Mouse (Mus musculus) midbrain, embryonic 11.5 days (tissue): ENCODE data around the gene Eif4a1. TPM values are rescaled to one million over a fixed set of nuclear protein-coding genes. Genes with fewer than 3 reads are reported as not detected.

Experiments used
- ATAC-seq: fragments of 200-750 bp; cut with Nextera tagmentation; 2 replicates; pipeline ENCODE4 v1.8.0; 2017; ENCODE audit warnings: moderate TSS enrichment, moderate library complexity; ENCODE audit not compliant: low FRiP score
- DNase-seq: peaks from one replicate; pipeline ENCODE4 v3.0.0; 2015; ENCODE audit warnings: low spot score; ENCODE audit errors: missing footprints
- H3K27ac ChIP-seq: fragments of 300-500 bp; sonication (generic); 2 replicates; pipeline ENCODE4 v1.5.1; 2014; ENCODE audit warnings: low read depth, low read length
- H3K27me3 ChIP-seq: fragments of 300-500 bp; sonication (generic); 2 replicates; pipeline ENCODE4 v1.6.1; 2014; ENCODE audit warnings: mild to moderate bottlenecking, low read length, moderate library complexity, mixed read lengths; ENCODE audit not compliant: control insufficient read depth, insufficient read depth
- H3K36me3 ChIP-seq: fragments of 300-500 bp; sonication (generic); 2 replicates; pipeline ENCODE4 v1.6.1; 2014; ENCODE audit warnings: mild to moderate bottlenecking, low read length, moderate library complexity, mixed read lengths; ENCODE audit not compliant: control insufficient read depth, insufficient read depth
- H3K4me1 ChIP-seq: fragments of 300-500 bp; sonication (generic); 2 replicates; pipeline ENCODE4 v1.6.1; 2014; ENCODE audit warnings: low read length; ENCODE audit not compliant: control insufficient read depth, insufficient read depth
- H3K4me2 ChIP-seq: fragments of 300-500 bp; sonication (generic); 2 replicates; pipeline ENCODE4 v1.6.1; 2014; ENCODE audit warnings: mild to moderate bottlenecking, moderate library complexity
- H3K4me3 ChIP-seq: fragments of 300-500 bp; sonication (generic); 2 replicates; pipeline ENCODE4 v1.5.1; 2014; ENCODE audit warnings: low read depth, low read length
- H3K9ac ChIP-seq: fragments of 300-500 bp; sonication (generic); 2 replicates; pipeline ENCODE4 v1.6.1; 2014; ENCODE audit warnings: low read length
- H3K9me3 ChIP-seq: fragments of 300-500 bp; sonication (generic); 2 replicates; pipeline ENCODE4 v1.6.1; 2016; ENCODE audit warnings: low read length; ENCODE audit not compliant: control insufficient read depth
- WGBS: fragments of 180-500 bp; shearing (Covaris S2); extraction: QIAGEN DNeasy Blood & Tissue Kit; methylation state at CpG from one replicate; pipeline ENCODE4 v1.1.7; 2014; 5-methylcytosine and 5-hydroxymethylcytosine counted together
- polyA plus RNA-seq: library from polyadenylated mRNA; unstranded; fragments of >200 nt; fragmentation: Nextera tagmentation; extraction: Ambion mirVana; gene quantifications from 2 replicates; pipeline ENCODE4 v1.2.1, GENCODE M21; 2014

Eif4a1 gene
- polyA plus RNA-seq, result 877 and 900 TPM in 2 replicates

DNA sequence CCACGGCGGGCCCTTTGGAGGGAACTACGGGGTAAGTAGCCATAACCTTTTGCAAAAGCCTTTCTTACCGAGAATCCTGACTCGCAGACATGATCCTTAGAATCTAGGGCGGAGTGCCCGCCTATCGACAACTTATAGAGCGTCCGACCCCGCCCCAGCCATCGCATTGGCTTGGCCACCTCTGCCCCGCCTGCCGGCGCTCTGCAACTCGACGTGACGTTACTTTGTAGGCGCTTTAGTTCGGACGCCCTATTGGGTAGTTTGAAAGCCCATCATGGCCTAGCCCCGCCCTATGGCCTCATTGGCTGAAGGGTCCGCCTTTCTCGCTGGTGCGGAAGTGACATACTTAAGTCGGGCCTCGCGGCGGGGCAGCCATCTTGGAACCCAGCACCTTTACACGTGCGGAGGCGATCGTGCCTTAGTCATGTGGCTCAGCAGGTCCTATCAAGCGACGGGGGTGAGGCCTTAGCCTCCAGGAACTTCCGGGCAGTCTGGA lies at the start of gene Eif4a1:
TSS of gene Eif4a1 (minus strand) at position 213 of the 496 bp plus-strand sequence.
- H3K4me3 ChIP-seq, result peak within 1 kb of the TSS; percentile 100

DNA sequence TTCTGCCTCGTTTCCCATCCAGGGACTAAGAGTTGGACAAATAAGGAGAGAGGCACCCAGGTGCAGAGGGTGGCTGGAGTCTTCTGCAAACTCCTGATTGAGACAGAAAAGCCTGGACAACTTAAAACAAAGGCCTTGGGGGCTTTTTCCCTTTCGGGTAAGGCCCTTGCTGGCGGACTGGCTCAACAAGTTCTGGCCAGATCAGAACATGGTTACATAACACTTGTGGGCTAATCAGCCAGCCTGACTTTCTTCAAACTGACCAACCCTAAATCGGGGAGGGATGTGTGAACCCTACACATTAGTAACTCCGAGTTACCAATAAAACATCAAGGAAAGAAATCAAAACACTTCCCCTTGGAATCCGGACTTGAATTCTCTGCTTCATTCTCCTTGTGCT lies 48.6 kb upstream of the Eif4a1 start:
- Histone ChIP-seq H3K27ac (no peak overlapping the region), H3K9me3 (no peaks in the 10 kb centered on the region), H3K4me3 (no peak overlapping the region), H3K27me3 (no peaks in the 10 kb centered on the region), H3K36me3 (no peaks in the 10 kb centered on the region), H3K4me1 (no peaks in the 10 kb centered on the region), H3K4me2 (no peak overlapping the region), H3K9ac (no peak overlapping the region)
- no peak for DNase-seq
- WGBS, result 80% methylated on average over 6 of the region's 6 CpGs
- no peak for ATAC-seq

More for the DNA sequence above, at the start of gene Eif4a1:
- Histone ChIP-seq H3K4me2 (peak within 1 kb of the TSS; percentile 94), H3K4me1 (peaks cover 21% of the 10 kb centered on the region), H3K9ac (peak within 1 kb of the TSS; percentile 100), H3K9me3 (no peaks in the 10 kb centered on the region), H3K36me3 (peaks cover 37% of the 10 kb centered on the region), H3K27me3 (no peaks in the 10 kb centered on the region), H3K27ac (peak within 1 kb of the TSS; percentile 91)
- WGBS, result under 1% methylated on average over 36 of the region's 36 CpGs
- peak; percentile 99 for DNase-seq
- peak; percentile 98 for ATAC-seq

DNA sequence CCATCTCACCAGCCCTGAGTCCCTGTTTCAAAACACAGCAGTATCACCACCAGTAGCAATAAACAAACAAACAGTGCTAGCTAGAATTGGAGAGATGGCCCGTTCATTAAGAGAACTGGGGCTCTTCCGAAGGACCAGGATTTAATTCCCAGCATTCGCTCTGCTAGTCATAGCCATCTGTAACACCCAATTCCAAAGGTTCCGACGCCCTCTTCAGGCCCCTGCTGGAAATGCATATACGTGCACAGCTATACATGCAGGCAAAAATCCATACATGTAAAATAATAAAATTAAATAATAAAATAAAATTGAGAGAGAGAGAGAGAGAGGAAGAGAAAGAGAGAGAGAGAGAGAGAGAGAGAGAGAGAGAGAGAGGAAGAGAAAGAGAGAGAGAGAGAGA lies 47.2 kb upstream of the Eif4a1 start:
- H3K27ac ChIP-seq, result no peak overlapping the region
- no peak for ATAC-seq
- no peaks in the 10 kb centered on the region for H3K36me3 ChIP-seq
- DNase-seq, result no peak
- no peak overlapping the region for H3K4me3 ChIP-seq
- no peak overlapping the region for H3K9ac ChIP-seq
- H3K9me3 ChIP-seq, result no peaks in the 10 kb centered on the region
- WGBS, result 72% methylated on average over 6 of the region's 6 CpGs
- no peaks in the 10 kb centered on the region for H3K27me3 ChIP-seq
- H3K4me2 ChIP-seq, result no peak overlapping the region
- H3K4me1 ChIP-seq, result no peaks in the 10 kb centered on the region

DNA sequence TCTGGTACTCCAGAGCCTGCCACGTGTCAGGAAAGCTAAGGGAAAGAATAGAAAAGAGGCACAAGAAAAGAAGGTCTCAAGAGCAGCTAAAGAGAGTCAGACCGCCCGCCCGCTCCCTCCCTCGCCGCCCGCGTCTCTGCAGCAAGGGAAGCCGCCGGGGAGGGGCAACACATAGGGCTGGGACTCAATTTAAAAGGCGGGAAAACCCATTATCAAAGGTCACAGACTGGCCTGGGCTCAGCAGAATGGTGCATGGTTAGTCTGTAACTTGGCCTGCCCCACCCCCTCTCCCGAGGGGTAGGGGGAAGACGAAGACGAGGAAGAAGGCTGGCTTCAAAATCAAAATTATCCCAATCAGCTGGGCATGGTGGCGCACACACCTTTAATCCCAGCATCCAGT lies 46.4 kb upstream of the Eif4a1 start:
- no peak overlapping the region for H3K27ac ChIP-seq
- H3K27me3 ChIP-seq, result no peaks in the 10 kb centered on the region
- no peaks in the 10 kb centered on the region for H3K9me3 ChIP-seq
- no peak overlapping the region for H3K9ac ChIP-seq
- no peaks in the 10 kb centered on the region for H3K36me3 ChIP-seq
- no peaks in the 10 kb centered on the region for H3K4me1 ChIP-seq
- DNase-seq, result no peak
- WGBS, result 36% methylated on average over 15 of the region's 15 CpGs
- H3K4me3 ChIP-seq, result no peak overlapping the region
- no peak overlapping the region for H3K4me2 ChIP-seq
- no peak for ATAC-seq

DNA sequence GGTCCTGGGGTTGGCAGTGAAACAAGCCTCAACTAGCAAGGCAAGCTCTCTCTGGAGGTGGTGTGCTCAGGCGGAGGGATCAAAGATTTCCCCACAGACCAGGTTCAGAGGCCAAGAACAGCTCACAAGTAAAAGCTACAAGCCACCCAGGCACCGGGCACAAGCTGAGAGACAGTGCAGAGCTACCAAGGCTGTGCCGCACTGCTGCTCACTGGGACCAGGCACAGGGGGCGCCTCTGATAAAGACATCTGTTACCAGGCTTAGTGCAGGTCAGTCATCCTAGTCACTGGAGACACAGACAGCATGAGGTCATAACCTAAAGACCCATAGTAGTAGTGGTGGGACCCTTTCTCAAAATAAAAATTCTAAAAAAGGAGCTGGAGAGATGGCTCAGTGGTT lies 44.7 kb upstream of the Eif4a1 start:
- Histone ChIP-seq H3K27me3 (no peaks in the 10 kb centered on the region), H3K9ac (no peak overlapping the region), H3K9me3 (no peaks in the 10 kb centered on the region), H3K36me3 (no peaks in the 10 kb centered on the region), H3K4me3 (no peak overlapping the region), H3K27ac (no peak overlapping the region), H3K4me2 (no peak overlapping the region), H3K4me1 (no peaks in the 10 kb centered on the region)
- ATAC-seq, result no peak
- WGBS, result 68% methylated on average over 4 of the region's 4 CpGs
- DNase-seq, result peak; percentile 64

DNA sequence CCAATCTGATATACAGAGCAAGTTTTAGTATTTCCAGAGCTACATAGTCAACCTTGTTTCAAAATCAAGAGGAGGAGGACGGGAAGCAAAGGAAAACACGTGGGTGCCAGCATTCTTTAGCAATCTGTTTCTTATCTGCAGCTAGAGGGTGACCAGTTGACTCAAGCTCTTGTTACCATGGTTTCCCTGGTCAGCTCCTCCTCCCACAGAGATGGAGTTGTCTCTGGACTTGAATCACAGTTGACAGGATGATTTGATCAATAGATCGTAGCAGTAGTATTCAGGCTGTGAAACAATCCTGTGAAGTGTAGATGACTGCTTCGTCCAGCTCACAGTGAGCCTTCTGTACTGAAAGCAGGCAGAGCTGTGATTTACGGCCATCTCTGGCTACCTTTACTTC lies 43.7 kb upstream of the Eif4a1 start:
- no peak overlapping the region for H3K27ac ChIP-seq
- H3K4me3 ChIP-seq, result no peak overlapping the region
- no peaks in the 10 kb centered on the region for H3K9me3 ChIP-seq
- H3K36me3 ChIP-seq, result no peaks in the 10 kb centered on the region
- ATAC-seq (no peak), DNase-seq (peak; percentile 83)
- H3K4me1 ChIP-seq, result no peaks in the 10 kb centered on the region
- no peak overlapping the region for H3K4me2 ChIP-seq
- no peak overlapping the region for H3K9ac ChIP-seq
- 35% methylated on average over 5 of the region's 5 CpGs for WGBS
- no peaks in the 10 kb centered on the region for H3K27me3 ChIP-seq

DNA sequence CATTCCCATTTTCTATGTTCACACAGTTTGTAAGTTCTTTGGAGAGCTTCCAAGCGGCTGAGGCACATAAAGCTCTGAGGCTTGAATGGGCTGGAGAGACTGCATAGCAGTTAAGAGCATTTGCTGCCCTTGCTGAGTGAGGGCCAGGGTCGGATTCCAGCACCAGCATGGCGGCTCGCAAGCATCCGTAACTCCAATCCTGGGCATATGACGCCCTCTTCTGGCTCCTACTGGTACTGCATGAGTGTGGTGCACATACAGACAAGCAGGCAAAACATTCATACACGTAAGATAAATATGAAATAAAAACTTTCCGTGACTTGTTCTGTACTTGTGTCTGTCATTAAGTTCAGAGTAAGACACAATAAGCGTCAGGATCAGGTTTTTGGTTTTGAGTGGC lies 43.3 kb upstream of the Eif4a1 start:
- no peaks in the 10 kb centered on the region for H3K36me3 ChIP-seq
- H3K4me2 ChIP-seq, result no peak overlapping the region
- H3K4me1 ChIP-seq, result no peaks in the 10 kb centered on the region
- no peak for ATAC-seq
- peak; percentile 83 for DNase-seq
- no peaks in the 10 kb centered on the region for H3K9me3 ChIP-seq
- WGBS, result 61% methylated on average over 9 of the region's 9 CpGs
- H3K9ac ChIP-seq, result no peak overlapping the region
- no peak overlapping the region for H3K27ac ChIP-seq
- no peak overlapping the region for H3K4me3 ChIP-seq
- no peaks in the 10 kb centered on the region for H3K27me3 ChIP-seq

DNA sequence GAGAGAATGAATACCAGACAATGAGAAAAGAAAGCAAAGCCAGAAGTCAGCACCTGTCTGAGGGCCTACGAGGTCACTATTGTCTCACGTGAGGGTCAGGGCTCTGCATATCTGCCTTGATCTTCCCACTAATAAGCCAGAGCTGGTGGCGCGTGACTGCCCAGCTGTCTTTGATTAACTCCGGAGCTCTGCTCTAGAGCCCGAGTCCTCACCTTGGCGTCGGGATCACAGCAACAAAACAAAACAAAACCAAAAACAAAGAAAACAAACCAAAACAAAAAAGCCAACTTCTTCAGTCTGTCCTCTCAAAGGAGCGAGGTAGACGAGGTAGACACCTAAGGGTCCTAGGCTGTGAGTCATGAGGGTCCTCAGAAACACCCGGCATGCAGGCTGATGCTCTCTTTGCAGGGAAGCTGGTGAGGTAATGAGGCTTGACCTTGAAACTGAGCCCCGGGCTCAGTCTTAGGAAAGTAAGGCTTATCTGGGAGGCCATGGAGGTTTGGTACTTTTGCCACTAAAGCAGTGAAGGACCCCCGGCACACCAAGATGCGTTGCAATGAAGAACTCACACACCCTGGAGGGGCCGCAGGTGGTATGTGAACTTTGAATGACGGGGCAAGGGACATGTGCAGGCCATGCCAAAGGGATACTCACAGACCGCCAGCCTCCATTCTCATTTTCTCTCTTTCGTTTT lies 42.6 kb upstream of the Eif4a1 start:
- no peaks in the 10 kb centered on the region for H3K4me1 ChIP-seq
- H3K4me2 ChIP-seq, result no peak overlapping the region
- no peak overlapping the region for H3K27ac ChIP-seq
- H3K27me3 ChIP-seq, result no peaks in the 10 kb centered on the region
- H3K9ac ChIP-seq, result no peak overlapping the region
- no peaks in the 10 kb centered on the region for H3K36me3 ChIP-seq
- WGBS, result 67% methylated on average over 18 of the region's 18 CpGs
- no peak overlapping the region for H3K4me3 ChIP-seq
- DNase-seq (peak; percentile 82), ATAC-seq (no peak)
- H3K9me3 ChIP-seq, result no peaks in the 10 kb centered on the region

DNA sequence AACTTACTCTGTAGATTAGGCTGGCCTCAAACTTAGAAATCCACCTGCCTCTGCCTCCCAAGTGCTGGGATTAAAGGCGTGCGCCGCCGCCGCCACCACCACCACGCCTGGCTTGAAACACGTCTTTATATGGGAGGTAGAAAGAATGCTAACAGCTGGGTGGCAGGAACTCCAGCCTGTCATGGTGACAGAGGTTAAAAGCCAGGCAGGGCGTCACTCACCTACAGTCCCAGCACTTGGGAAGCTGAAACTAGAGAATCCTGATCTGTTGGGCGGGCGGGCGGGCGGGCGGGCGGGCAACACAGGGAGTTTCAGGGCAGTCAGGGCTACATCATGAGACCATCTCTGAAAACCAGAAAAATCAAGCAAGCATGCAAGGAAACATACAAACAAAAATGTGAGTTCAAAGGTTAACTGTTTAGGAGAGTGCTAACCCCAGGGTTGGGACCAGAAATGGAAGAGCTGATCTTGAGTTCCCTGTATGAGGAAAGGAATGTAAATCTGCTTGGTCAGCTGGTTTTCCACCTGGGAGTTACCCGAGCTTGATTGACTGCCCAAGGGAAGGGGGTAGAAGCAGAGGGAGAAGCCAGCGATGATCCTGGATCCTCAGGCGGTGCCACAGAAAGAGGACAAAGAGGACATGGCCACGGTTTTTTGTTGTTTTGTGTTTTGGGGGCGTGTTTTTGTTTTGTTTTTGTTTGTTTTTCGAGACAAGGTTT lies 40.9 kb upstream of the Eif4a1 start:
- 81% methylated on average over 20 of the region's 20 CpGs for WGBS
- H3K4me3 ChIP-seq, result no peak overlapping the region

More for the DNA sequence above, 40.9 kb upstream of the Eif4a1 start:
- H3K4me1 ChIP-seq, result no peaks in the 10 kb centered on the region
- no peaks in the 10 kb centered on the region for H3K36me3 ChIP-seq
- no peaks in the 10 kb centered on the region for H3K9me3 ChIP-seq
- H3K9ac ChIP-seq, result no peak overlapping the region
- no peaks in the 10 kb centered on the region for H3K27me3 ChIP-seq
- H3K4me2 ChIP-seq, result no peak overlapping the region
- no peak for ATAC-seq
- H3K27ac ChIP-seq, result no peak overlapping the region
- peak; percentile 65 for DNase-seq
